Mouse (Mus musculus) erythroblast, embryonic 14.5 days (primary cell): ENCODE measurements around the gene C1qtnf6. TPM values are rescaled to one million over a fixed set of nuclear protein-coding genes. Genes with fewer than 3 reads are reported as not detected.
A peak's percentile ranks its signal among the peaks of the same experiment; 100 is the strongest.

Experiments
- H3K27me3 ChIP-seq: 2 replicates; pipeline ENCODE4 v1.6.1; 2012; ENCODE audit warnings: inconsistent platforms; ENCODE audit not compliant: control insufficient read depth
- H3K36me3 ChIP-seq: 2 replicates; pipeline ENCODE4 v1.6.1; 2012; ENCODE audit warnings: mild to moderate bottlenecking, inconsistent platforms; ENCODE audit not compliant: control insufficient read depth
- H3K4me1 ChIP-seq: 2 replicates; pipeline ENCODE4 v1.6.1; 2012; ENCODE audit warnings: inconsistent platforms; ENCODE audit not compliant: control insufficient read depth
- H3K4me3 ChIP-seq: replicated peaks from 2 replicates; pipeline ENCODE3; 2012; ENCODE audit warnings: moderate library complexity, mild to moderate bottlenecking, inconsistent platforms
- H3K9me3 ChIP-seq: 2 replicates; pipeline ENCODE4 v1.6.1; 2012; ENCODE audit warnings: low read length, inconsistent platforms, mixed read lengths; ENCODE audit not compliant: control insufficient read depth
- GATA1 ChIP-seq: IDR thresholded peaks from 2 replicates; pipeline ENCODE4 v1.6.1; 2012; ENCODE audit warnings: low read length, inconsistent platforms, mixed read lengths
- TAL1 ChIP-seq: IDR thresholded peaks from 3 replicates; pipeline ENCODE4 v1.6.1; 2012; ENCODE audit warnings: low read length, inconsistent platforms, mixed read lengths
- polyA plus RNA-seq: library from polyadenylated mRNA; stranded (reverse); fragments of >175 nt; gene quantifications from 2 replicates; pipeline ENCODE4 v1.2.3, GENCODE M21; 2012

The C1qtnf6 gene
- polyA plus RNA-seq, 1 experiment = not detected

DNA sequence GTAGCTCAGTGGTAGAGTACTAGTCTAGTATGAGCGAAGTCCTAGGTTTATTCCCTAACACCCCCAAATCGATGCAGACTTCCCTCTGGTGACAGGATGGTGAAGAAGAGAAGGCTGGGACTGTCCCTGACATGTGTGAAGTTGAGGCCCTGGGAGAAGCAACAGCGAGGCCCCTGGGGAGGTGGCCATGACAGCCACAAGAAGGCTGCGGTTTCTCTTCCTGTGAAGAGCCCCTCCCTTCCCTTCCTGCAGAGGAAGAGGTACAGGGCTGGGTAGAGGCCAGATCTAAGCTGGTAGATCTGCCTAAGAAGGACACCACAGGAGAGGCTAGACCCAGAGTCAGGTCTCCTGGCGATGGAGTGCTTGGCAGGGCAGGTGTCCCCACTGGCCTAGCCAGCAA lies 32.7 kb upstream of the C1qtnf6 start:
- Histone ChIP-seq H3K36me3 (peaks cover 72% of the 10 kb centered on the region), H3K4me1 (peaks cover 49% of the 10 kb centered on the region), H3K4me3 (peak overlapping the region; percentile 5), H3K27me3 (no peaks in the 10 kb centered on the region), H3K9me3 (no peaks in the 10 kb centered on the region)
- no peak for TF ChIP-seq TAL1
- TF ChIP-seq GATA1 = no peak

DNA sequence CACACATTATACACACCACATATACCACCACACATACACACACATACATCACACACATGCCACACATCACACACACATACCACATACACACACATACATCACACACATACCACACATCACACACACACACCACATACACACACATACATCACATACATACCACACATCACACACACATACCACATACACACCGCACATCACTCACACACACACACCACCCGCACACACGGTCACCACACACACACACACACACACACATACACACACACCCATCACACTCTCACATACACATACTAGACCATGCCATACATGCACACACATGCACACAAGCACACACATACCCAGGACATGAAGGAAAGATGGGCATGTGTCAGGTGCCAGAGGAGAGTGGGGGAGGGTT lies 32.1 kb upstream of the C1qtnf6 start:
- peaks cover 66% of the 10 kb centered on the region for H3K36me3 ChIP-seq
- H3K4me3 ChIP-seq = no peak overlapping the region
- H3K27me3 ChIP-seq = no peaks in the 10 kb centered on the region
- H3K9me3 ChIP-seq = no peaks in the 10 kb centered on the region
- H3K4me1 ChIP-seq = peaks cover 46% of the 10 kb centered on the region
- no peak for TF ChIP-seq TAL1
- no peak for TF ChIP-seq GATA1

DNA sequence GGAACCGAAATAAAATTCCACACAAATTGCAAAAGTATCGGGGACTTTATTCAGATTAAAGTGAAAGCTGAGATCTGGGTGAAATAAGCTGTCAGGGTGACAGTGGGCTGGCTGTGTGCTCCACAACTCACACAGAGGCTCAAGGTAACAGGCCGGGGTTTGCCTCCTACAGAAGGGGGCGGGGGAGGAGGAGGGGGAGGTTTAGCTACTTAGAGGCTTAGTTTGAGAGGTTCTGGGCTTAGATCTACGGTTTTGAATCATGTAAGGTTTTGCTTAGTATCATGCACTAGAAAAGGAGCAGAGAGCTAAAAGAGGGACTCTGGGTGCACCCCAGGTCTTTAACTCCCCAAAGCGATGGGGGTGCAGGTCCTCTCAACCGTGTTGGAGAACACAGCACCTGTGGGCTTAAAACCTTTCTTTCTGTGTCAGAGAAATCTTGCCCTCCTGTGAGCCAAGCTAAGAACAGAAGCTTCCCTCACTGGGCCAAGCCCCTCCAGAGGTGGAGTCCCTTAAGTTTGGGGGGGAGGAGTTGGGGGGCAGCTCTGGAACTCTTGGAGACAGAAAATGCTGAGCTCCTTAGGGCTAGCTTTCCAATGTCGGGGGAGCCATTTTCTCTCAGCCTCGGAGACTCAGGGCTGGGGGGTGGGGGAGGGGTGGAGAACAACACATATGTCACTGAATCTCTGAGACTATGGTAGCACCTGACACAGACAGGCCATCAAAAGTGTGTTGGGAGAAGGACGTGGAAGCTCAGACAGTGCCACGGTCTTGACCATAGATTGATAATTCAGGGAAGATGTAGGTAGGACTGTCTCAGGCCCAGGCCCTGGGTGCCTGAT lies 28.1 kb upstream of the C1qtnf6 start:
- TF ChIP-seq TAL1 = no peak
- no peak for TF ChIP-seq GATA1
- Histone ChIP-seq H3K9me3 (no peaks in the 10 kb centered on the region), H3K4me1 (peaks cover 12% of the 10 kb centered on the region)

GRCm38 (mm10) chr15:78557693-78558535 lies 26.7 kb upstream of the C1qtnf6 start:
- TF ChIP-seq GATA1 = no peak
- no peak for TF ChIP-seq TAL1
- no peaks in the 10 kb centered on the region for H3K27me3 ChIP-seq
- H3K9me3 ChIP-seq = no peaks in the 10 kb centered on the region
- H3K36me3 ChIP-seq = peaks cover 19% of the 10 kb centered on the region
- H3K4me1 ChIP-seq = no peaks in the 10 kb centered on the region; the same call in 1 of the 2 replicates
- no peak overlapping the region for H3K4me3 ChIP-seq

More for the DNA sequence above, 28.1 kb upstream of the C1qtnf6 start:
- Histone ChIP-seq H3K4me3 (no peak overlapping the region), H3K36me3 (peaks cover 32% of the 10 kb centered on the region), H3K27me3 (no peaks in the 10 kb centered on the region)

- no peak for TF ChIP-seq TAL1
- TF ChIP-seq GATA1 = no peak
- no peaks in the 10 kb centered on the region; the same call in 1 of the 2 replicates for H3K4me1 ChIP-seq
- no peaks in the 10 kb centered on the region for H3K36me3 ChIP-seq
- peak overlapping the region; percentile 53 for H3K4me3 ChIP-seq
- H3K9me3 ChIP-seq = peaks cover 18% of the 10 kb centered on the region
- H3K27me3 ChIP-seq = no peaks in the 10 kb centered on the region; the same call in 1 of the 2 replicates
Measured at GRCm38 (mm10) chr15:78554545-78555313, 23.5 kb upstream of the C1qtnf6 start.

- TF ChIP-seq TAL1 (no peak), GATA1 (no peak)
- Histone ChIP-seq H3K4me1 (peaks cover 6% of the 10 kb centered on the region), H3K4me3 (no peak overlapping the region), H3K9me3 (peaks cover 18% of the 10 kb centered on the region), H3K27me3 (peaks cover 2% of the 10 kb centered on the region), H3K36me3 (no peaks in the 10 kb centered on the region)
Measured at GRCm38 (mm10) chr15:78549189-78549734, 18.0 kb upstream of the C1qtnf6 start.

DNA sequence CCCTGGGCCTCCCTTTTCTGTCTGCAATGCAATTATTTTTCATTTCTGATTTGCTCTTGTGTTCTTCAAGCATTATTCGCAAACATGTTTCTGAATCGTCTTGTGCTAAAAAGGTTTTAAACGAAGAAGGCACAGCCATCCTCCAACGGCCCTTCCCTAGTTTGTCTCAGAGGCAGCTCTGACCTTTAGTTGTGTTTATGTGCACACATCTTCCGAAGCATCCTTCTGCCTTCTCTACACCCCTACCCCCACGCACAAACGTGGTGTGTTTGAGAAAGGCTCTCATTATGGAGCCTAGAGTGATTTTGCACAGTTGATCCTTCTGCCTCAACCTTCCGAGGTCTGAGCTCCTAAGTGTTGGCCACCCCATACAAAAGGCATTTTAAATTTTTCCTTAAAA lies 17.5 kb upstream of the C1qtnf6 start:
- Histone ChIP-seq H3K27me3 (peaks cover 2% of the 10 kb centered on the region), H3K4me3 (no peak overlapping the region), H3K36me3 (no peaks in the 10 kb centered on the region), H3K9me3 (peaks cover 18% of the 10 kb centered on the region), H3K4me1 (peaks cover 6% of the 10 kb centered on the region)
- TF ChIP-seq GATA1 = no peak
- TF ChIP-seq TAL1 = no peak

DNA sequence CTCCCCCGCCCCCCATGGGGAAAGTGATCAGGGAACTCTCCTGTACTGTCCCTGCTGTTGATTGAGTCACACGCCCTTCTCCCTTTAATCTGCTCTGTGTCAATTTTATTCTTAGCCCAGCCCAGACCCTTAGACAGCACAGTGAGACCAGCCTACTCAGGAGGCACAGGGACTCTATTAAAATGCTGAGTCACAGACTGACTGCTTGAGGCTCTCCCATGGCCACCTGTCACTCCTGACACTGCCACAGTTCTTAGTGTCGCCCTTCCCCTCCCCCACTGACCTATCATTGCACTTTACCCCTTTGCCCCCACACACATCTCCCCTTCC lies 17.1 kb upstream of the C1qtnf6 start:
- Histone ChIP-seq H3K4me1 (peaks cover 6% of the 10 kb centered on the region), H3K36me3 (no peaks in the 10 kb centered on the region), H3K9me3 (peaks cover 18% of the 10 kb centered on the region), H3K4me3 (no peak overlapping the region), H3K27me3 (peaks cover 2% of the 10 kb centered on the region)
- TF ChIP-seq TAL1 = no peak
- no peak for TF ChIP-seq GATA1
